Mouse (Mus musculus): ENCODE results near the gene Etv5.

GRCm38 (mm10) chr16:22431773-22432172 lies 7.7 kb downstream of the Etv5 start:
- TF ChIP-seq POLR2A (IDR thresholded peaks at IDR 0.05; ENCODE audit: low read depth, low read length) (no peak), CTCF (IDR thresholded peaks at IDR 0.05; ENCODE audit: extremely low read depth, insufficient read depth, insufficient read length, insufficient replicate concordance) (no peak)

All from spleen, adult 2 months (tissue).